Mouse (Mus musculus) cortical plate, adult 2 months (tissue): ENCODE measurements around the gene Nfic.

ENCODE experiments used
- CTCF ChIP-seq: fragments of 200-500 bp; IDR thresholded peaks from 2 replicates; pipeline ENCODE4 v1.5.1; 2011; ENCODE audit warnings: mild to moderate bottlenecking, control low read depth, low read length; ENCODE audit not compliant: insufficient read depth; ENCODE audit errors: extremely low read depth
- POLR2A ChIP-seq: fragments of 200-500 bp; IDR thresholded peaks from 2 replicates; pipeline ENCODE4 v1.6.1; 2011; ENCODE audit warnings: mild to moderate bottlenecking, low read length, control low read depth; ENCODE audit not compliant: insufficient read depth; ENCODE audit errors: extremely low read depth

DNA sequence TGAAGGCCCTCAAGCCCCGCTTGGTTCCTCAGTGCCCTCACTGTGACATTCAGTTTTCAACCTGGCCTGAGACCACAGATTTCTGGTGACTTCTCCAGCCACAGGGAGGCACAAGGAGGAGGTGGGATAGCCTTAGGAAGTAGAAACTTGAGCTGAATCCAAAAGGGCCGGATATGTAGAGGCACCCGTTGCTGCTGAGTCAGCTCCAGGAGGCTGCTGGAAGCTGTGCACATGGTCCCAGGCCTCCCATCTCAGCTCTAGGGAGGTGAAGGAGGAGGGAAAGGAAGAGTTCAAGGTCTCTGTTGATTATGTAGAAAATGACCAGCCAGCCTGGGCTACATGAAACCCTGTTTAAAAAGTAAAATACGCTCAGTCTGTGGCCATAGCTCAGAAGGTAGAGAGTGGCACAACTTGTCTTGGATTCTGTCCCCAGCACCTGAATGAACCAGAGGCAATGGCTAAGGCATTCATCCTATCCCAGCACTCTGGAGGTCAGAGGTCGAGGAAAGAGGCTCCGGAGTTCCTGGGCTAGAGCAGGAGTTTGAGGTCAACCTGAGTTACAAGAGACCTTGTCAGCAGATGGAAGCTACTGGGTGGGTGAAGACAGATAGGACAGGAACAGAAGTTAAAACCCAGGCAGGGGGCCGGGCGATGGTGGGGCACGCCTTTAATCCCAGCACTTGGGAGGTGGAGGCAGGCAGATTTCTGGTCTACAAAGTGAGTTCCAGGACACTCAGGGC is 100.5 kb downstream of the Nfic start:
- TF ChIP-seq CTCF: no peak
- TF ChIP-seq POLR2A: no peak
